Mouse (Mus musculus) G1E (cell line): ENCODE measurements around the gene Ankrd13a. TPM values are rescaled to one million over a fixed set of nuclear protein-coding genes. Genes with fewer than 3 reads are reported as not detected.

ENCODE experiments used
- ATAC-seq: 2 replicates; pipeline ENCODE4 v1.8.0; 2016; ENCODE audit warnings: mild to moderate bottlenecking; ENCODE audit not compliant: insufficient number of reproducible peaks, poor library complexity, low FRiP score, severe bottlenecking; ENCODE audit errors: extremely low read depth
- DNase-seq: peaks from one replicate; pipeline ENCODE4 v3.0.0; 2012; ENCODE audit warnings: low spot score
- H3K27me3 ChIP-seq: 2 replicates; pipeline ENCODE4 v1.6.1; 2012; ENCODE audit warnings: mild to moderate bottlenecking, low read length, inconsistent platforms; ENCODE audit not compliant: insufficient read depth
- H3K36me3 ChIP-seq: replicated peaks from 2 replicates; pipeline ENCODE3; 2012; ENCODE audit warnings: mild to moderate bottlenecking, inconsistent platforms
- H3K4me1 ChIP-seq: 2 replicates; pipeline ENCODE4 v1.6.1; 2012; ENCODE audit warnings: low read depth, low read length, inconsistent platforms, mixed read lengths; ENCODE audit not compliant: insufficient read depth
- H3K4me3 ChIP-seq: 2 replicates; pipeline ENCODE4 v1.5.1; 2012; ENCODE audit warnings: low read depth, mild to moderate bottlenecking, inconsistent platforms, low read length, moderate library complexity, mixed read lengths
- H3K9me3 ChIP-seq: replicated peaks from 2 replicates; pipeline ENCODE4 v1.6.1; 2012; ENCODE audit warnings: inconsistent platforms
- CTCF ChIP-seq: IDR thresholded peaks from 2 replicates; pipeline ENCODE4 v1.5.1; 2012; ENCODE audit warnings: low read depth, low read length, inconsistent platforms, mixed read lengths
- GATA1 ChIP-seq: IDR thresholded peaks from 2 replicates; pipeline ENCODE4 v1.6.1; 2012; ENCODE audit warnings: borderline replicate concordance, low read length, inconsistent platforms, mixed read lengths
- GATA2 ChIP-seq: IDR thresholded peaks from 2 replicates; pipeline ENCODE4 v1.6.1; 2012; ENCODE audit warnings: low read depth, low read length, inconsistent platforms, borderline replicate concordance
- POLR2AphosphoS5 ChIP-seq: IDR thresholded peaks from 2 replicates; pipeline ENCODE4 v1.6.1; 2012; ENCODE audit warnings: low read depth, low read length, inconsistent platforms; ENCODE audit not compliant: insufficient replicate concordance
- TAL1 ChIP-seq: conservative IDR thresholded peaks from 2 replicates; pipeline ENCODE4 v1.6.1; 2012; ENCODE audit warnings: low read depth, low read length, inconsistent platforms, mixed read lengths
- polyA plus RNA-seq: library from polyadenylated mRNA; stranded (reverse); fragments of >175 nt; gene quantifications from 2 replicates; pipeline ENCODE4 v1.2.3, GENCODE M21; 2012
- total RNA-seq, 2 experiments: library from RNA; stranded (forward) in 1 of 2; stranded (reverse) in 1 of 2; fragments of 200-1000 nt in 1 of 2; fragments of >200 nt in 1 of 2; fragmentation: Nextera tagmentation in 1 of 2; gene quantifications; 2 replicates each; pipeline ENCODE4 v1.2.3; 2014 to 2017

The Ankrd13a gene
- total and polyA plus RNA-seq, 3 experiments, result 576 to 869 (median 779) TPM

- H3K4me3 ChIP-seq, result no peak overlapping the region
- DNase-seq, result peak; percentile 52
- H3K9me3 ChIP-seq, result no peaks in the 10 kb centered on the region
- no peak for ATAC-seq
- peaks cover 97% of the 10 kb centered on the region for H3K36me3 ChIP-seq
- H3K4me1 ChIP-seq, result peaks cover 12% of the 10 kb centered on the region
- TF ChIP-seq POLR2AphosphoS5, result no peak
- TF ChIP-seq GATA2, result no peak
- no peak for TF ChIP-seq TAL1
- TF ChIP-seq GATA1, result no peak
- no peak for TF ChIP-seq CTCF
- no peaks in the 10 kb centered on the region for H3K27me3 ChIP-seq
Observed at GRCm38 (mm10) chr5:114745581-114745980, 28.9 kb upstream of the Ankrd13a start.

DNA sequence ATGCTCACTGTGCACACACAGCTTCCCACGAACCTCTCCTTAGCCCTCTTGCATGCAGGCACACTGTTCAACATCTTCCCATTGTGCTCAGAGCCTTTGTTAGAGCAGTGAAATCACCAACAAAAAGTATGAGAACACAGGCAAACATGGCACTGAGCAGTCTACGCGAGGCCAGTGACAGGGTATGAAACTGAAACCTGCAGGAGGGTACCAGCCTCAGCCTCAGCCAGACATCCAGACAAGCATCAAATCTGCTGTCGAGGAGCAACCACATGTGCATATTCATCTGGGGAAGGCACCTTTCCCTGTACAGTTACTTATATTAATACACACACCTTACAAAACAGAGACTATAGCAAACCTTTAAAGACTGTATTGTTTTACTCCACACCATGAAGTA is 27.6 kb upstream of the Ankrd13a start:
- no peak for ATAC-seq
- TF ChIP-seq CTCF (no peak), GATA1 (no peak), TAL1 (no peak), GATA2 (no peak), POLR2AphosphoS5 (no peak)
- Histone ChIP-seq H3K4me1 (peaks cover 12% of the 10 kb centered on the region), H3K9me3 (no peaks in the 10 kb centered on the region), H3K27me3 (no peaks in the 10 kb centered on the region), H3K4me3 (no peak overlapping the region), H3K36me3 (peaks cover 99% of the 10 kb centered on the region)
- no peak for DNase-seq

DNA sequence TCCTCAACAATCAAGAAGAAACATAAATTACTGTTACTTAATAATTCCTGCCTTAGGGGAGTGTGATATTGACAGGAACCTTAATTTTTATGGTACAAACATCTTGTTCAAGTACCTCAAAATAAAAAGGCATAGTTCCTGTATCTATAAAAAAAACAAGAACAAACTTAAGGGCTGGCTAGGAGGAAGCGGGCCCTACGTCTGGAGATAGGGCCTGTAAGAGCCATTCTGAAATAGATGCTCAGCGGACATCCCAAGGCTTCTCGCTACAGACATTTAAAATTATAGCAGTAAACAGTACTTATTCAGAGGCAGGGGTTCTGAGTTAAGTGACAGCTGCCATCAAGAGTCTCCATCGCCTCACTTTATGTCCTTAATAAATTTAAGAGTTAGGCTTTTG is 27.0 kb upstream of the Ankrd13a start:
- no peaks in the 10 kb centered on the region for H3K9me3 ChIP-seq
- H3K27me3 ChIP-seq, result no peaks in the 10 kb centered on the region
- DNase-seq (no peak), ATAC-seq (no peak)
- TF ChIP-seq GATA2 (no peak), TAL1 (no peak), CTCF (no peak), POLR2AphosphoS5 (no peak), GATA1 (no peak)
- peaks cover 12% of the 10 kb centered on the region for H3K4me1 ChIP-seq
- H3K36me3 ChIP-seq, result peaks cover 99% of the 10 kb centered on the region
- no peak overlapping the region for H3K4me3 ChIP-seq

DNA sequence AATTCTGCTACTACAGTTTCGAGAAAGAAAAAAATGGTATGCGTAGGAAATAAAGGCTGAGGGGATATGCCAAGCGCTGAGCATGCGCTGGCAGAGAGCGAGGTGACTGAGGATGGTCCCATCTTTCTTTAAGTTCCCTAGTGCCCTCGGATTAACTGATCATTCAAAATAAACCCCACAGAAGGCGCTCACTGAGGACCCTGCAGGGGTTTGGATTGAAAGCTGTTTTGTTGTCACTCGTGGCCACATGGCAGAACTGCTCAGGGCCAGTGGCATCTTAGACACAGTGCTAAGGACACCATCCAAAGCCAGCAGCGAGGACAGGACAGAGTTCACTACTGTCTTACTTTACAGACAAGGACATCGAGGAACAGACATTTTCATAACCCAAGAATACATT is 24.2 kb upstream of the Ankrd13a start:
- no peak overlapping the region for H3K4me3 ChIP-seq
- DNase-seq (no peak), ATAC-seq (no peak)
- no peaks in the 10 kb centered on the region for H3K27me3 ChIP-seq
- H3K9me3 ChIP-seq, result no peaks in the 10 kb centered on the region
- no peak for TF ChIP-seq CTCF
- no peak for TF ChIP-seq GATA2
- no peak for TF ChIP-seq GATA1
- TF ChIP-seq TAL1, result no peak
- TF ChIP-seq POLR2AphosphoS5, result no peak
- peaks cover 10% of the 10 kb centered on the region for H3K4me1 ChIP-seq
- peaks cover 99% of the 10 kb centered on the region for H3K36me3 ChIP-seq

DNA sequence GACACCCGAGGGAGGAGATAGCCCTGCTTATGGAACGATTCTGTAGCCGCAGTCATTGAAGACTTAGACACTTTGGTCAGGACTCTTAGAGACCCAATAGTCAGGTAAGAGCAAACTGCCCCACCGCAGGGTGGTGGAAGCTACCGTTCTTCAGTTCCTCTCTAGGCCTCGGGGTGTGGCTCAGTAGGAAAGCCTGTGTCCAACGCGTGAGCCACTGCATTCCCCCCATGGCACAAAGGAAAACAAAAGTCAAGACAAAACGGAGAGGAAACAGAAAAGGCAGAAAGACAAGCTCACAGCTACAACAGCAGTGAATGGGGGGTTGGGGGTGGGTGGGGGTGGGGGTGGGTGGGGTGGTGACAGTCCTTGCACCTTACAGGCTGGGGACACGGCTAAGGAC is 22.1 kb upstream of the Ankrd13a start:
- Histone ChIP-seq H3K4me1 (no peaks in the 10 kb centered on the region; the same call in 1 of the 2 replicates), H3K9me3 (no peaks in the 10 kb centered on the region), H3K36me3 (peaks cover 100% of the 10 kb centered on the region), H3K4me3 (no peak overlapping the region), H3K27me3 (no peaks in the 10 kb centered on the region)
- DNase-seq, result no peak
- no peak for ATAC-seq
- TF ChIP-seq CTCF (no peak), GATA2 (no peak), POLR2AphosphoS5 (no peak), GATA1 (no peak), TAL1 (no peak)

GRCm38 (mm10) chr5:114753384-114753783 is 21.1 kb upstream of the Ankrd13a start:
- no peaks in the 10 kb centered on the region for H3K9me3 ChIP-seq
- TF ChIP-seq GATA1, result no peak
- TF ChIP-seq TAL1, result no peak
- no peak for TF ChIP-seq CTCF
- TF ChIP-seq GATA2, result no peak
- H3K4me3 ChIP-seq, result no peak overlapping the region
- no peak for DNase-seq
- no peak for ATAC-seq
- no peaks in the 10 kb centered on the region; the same call in 1 of the 2 replicates for H3K4me1 ChIP-seq
- peaks cover 100% of the 10 kb centered on the region for H3K36me3 ChIP-seq
- H3K27me3 ChIP-seq, result no peaks in the 10 kb centered on the region
